Mouse (Mus musculus): ENCODE results near the gene Pced1a. TPM values are rescaled to one million over a fixed set of nuclear protein-coding genes. Genes with fewer than 3 reads are reported as not detected.

Gene Pced1a
- polyA plus RNA-seq, 1 experiment from 2014 or later = 13.2 TPM

DNA sequence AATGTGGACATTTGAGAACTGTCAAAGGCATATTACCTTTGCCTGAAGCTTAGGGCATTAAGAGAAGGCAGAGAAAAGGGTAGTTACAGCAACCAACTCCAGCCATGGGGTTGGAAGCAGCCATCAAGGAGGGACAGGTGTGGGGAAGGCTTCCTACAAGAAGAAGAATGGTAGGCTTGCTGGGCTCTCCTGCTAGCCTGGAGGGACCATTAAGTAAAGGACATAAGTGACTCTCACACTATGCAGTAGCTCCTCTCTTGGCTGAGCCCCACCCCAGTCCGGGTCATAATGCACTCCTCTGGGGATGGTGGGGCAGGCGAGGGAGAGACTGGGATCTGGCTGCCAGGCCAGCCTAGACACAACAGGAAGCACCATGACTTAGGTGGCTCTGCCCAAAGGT is 18.3 kb downstream of the Pced1a start, which contains the start of gene Tmem239:
Tmem239 (plus strand) TSS at position 301 of the 400 bp plus-strand sequence.
- Histone ChIP-seq H3K27me3 (peaks cover 9% of the 10 kb centered on the region), H3K36me3 (no peaks in the 10 kb centered on the region), H3K9ac (replicated peaks) (no peak within 1 kb of the TSS), H3K4me3 (no peak within 1 kb of the TSS), H3K9me3 (no peaks in the 10 kb centered on the region), H3K4me2 (replicated peaks) (no peak within 1 kb of the TSS), H3K4me1 (peaks cover 7% of the 10 kb centered on the region; the same call in 1 of the 2 replicates), H3K27ac (replicated peaks) (no peak within 1 kb of the TSS)
- ATAC-seq (ENCODE audit: low FRiP score, low read depth) = no peak
- 92% methylated on average over 2 of the region's 2 CpGs for WGBS

DNA sequence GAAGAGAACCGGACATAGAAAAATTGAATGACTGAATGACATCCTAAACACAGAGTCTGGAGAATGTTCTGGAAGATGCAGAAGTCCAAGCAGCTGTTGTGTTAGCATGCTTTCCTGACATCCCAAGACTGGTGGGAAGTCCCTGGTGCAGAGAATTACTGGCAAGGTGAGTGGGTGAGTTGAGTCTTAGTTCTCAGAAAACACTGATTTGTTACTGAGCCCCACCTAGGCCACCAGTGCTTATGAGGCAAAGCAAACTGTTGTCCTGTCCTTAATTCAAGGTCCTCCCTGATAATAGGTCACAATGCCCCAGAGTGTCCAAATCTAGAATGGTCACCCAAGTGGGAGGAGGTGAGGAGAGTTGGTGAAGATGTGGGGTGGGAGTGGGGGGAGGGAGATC is 19.6 kb downstream of the Pced1a start, which contains the start of the genes Gm28372 and 1700020A23Rik:
Gm28372 (plus strand) TSS at position 301 of the 400 bp plus-strand sequence.
1700020A23Rik (plus strand) TSS at position 321 of the 400 bp plus-strand sequence.
- Histone ChIP-seq H3K4me3 (no peak within 1 kb of the TSS), H3K4me1 (peaks cover 13% of the 10 kb centered on the region; the same call in 1 of the 2 replicates), H3K27ac (replicated peaks) (no peak within 1 kb of the TSS), H3K9ac (replicated peaks) (no peak within 1 kb of the TSS), H3K36me3 (no peaks in the 10 kb centered on the region), H3K27me3 (peaks cover 9% of the 10 kb centered on the region), H3K4me2 (replicated peaks) (no peak within 1 kb of the TSS), H3K9me3 (no peaks in the 10 kb centered on the region)
- 93% methylated on average over 1 of the region's 1 CpGs for WGBS
- ATAC-seq (ENCODE audit: low FRiP score, low read depth) = no peak

GRCm38 (mm10) chr2:130401891-130402290 is 22.6 kb downstream of the Pced1a start:
- H3K4me1 ChIP-seq = peaks cover 19% of the 10 kb centered on the region
- ATAC-seq (ENCODE audit: low FRiP score, low read depth) = no peak
- H3K27me3 ChIP-seq = peaks cover 30% of the 10 kb centered on the region
- no peak overlapping the region for H3K4me3 ChIP-seq
- H3K9ac ChIP-seq (replicated peaks) = no peak overlapping the region
- no peak overlapping the region for H3K27ac ChIP-seq (replicated peaks)
- WGBS = 86% methylated on average over 4 of the region's 4 CpGs
- H3K4me2 ChIP-seq (replicated peaks) = no peak overlapping the region
- no peaks in the 10 kb centered on the region for H3K36me3 ChIP-seq
- H3K9me3 ChIP-seq = no peaks in the 10 kb centered on the region

- H3K4me1 ChIP-seq = peaks cover 23% of the 10 kb centered on the region
- H3K36me3 ChIP-seq = no peaks in the 10 kb centered on the region
- no peak for ATAC-seq (ENCODE audit: low FRiP score, low read depth)
- no peak overlapping the region for H3K27ac ChIP-seq (replicated peaks)
- 91% methylated on average over 1 of the region's 1 CpGs for WGBS
- peaks cover 31% of the 10 kb centered on the region for H3K27me3 ChIP-seq
- H3K4me3 ChIP-seq = no peak overlapping the region
- H3K9me3 ChIP-seq = no peaks in the 10 kb centered on the region
- H3K9ac ChIP-seq (replicated peaks) = no peak overlapping the region
- no peak overlapping the region for H3K4me2 ChIP-seq (replicated peaks)
Observed at GRCm38 (mm10) chr2:130400046-130400445, 24.5 kb downstream of the Pced1a start.

- H3K36me3 ChIP-seq = peaks cover 8% of the 10 kb centered on the region; the same call in 1 of the 2 replicates
- H3K4me2 ChIP-seq (replicated peaks) = peak overlapping the region; percentile 99
- H3K4me1 ChIP-seq = peaks cover 23% of the 10 kb centered on the region
- H3K9ac ChIP-seq (replicated peaks) = no peak overlapping the region
- no peaks in the 10 kb centered on the region for H3K9me3 ChIP-seq
- H3K4me3 ChIP-seq = peak overlapping the region; percentile 59
- ATAC-seq (ENCODE audit: low FRiP score, low read depth) = no peak
- WGBS = 10% methylated on average over 14 of the region's 14 CpGs
- H3K27me3 ChIP-seq = peaks cover 31% of the 10 kb centered on the region
- no peak overlapping the region for H3K27ac ChIP-seq (replicated peaks)
Observed at GRCm38 (mm10) chr2:130398091-130398490, 26.4 kb downstream of the Pced1a start.

DNA sequence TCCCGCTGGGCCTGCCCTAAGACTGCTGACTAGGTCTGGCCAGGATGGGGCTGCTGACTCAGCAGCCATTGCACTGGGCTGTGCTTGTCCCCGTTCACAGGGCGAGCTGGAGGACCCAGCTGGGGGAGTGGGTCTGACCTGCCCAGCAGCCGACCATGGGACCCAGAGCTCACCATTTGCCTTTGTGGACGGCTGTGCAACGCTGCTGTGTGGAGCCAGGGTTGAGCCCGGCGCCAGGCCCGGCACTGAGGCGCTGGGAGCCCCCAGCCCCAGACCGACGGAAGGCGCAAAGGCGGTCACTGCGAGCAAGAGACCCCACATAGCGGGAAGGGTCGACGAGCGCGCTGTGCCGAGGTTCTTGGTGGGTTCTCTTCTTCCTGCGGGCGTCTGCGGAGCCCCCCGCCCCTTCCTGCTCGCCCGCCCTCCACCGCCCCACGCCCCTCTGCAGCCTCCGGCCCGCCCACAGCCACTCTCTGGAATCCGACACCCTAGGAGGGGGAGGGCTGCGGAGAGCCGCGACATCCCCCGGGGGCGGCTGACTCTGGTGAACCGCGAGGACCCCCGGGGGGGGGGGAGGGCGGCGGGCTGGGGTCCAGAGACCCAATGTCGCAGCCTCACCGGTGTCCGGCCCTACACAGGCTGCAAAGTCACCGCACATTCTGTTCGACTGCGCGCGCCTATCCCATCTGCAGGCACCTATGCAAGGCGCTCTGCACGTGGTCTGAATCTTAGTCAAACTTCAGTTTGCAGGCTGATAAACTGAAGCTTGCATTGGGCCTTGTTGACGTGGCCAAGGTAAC is 27.1 kb downstream of the Pced1a start, which contains the start of gene Cpxm1:
Cpxm1 (minus strand) TSS at position 389 of the 800 bp plus-strand sequence.
- Histone ChIP-seq H3K4me3 (peak within 1 kb of the TSS; percentile 59), H3K4me1 (peaks cover 23% of the 10 kb centered on the region), H3K4me2 (replicated peaks) (peak within 1 kb of the TSS; percentile 99), H3K9ac (replicated peaks) (peak within 1 kb of the TSS; percentile 73), H3K36me3 (peaks cover 8% of the 10 kb centered on the region; the same call in 1 of the 2 replicates), H3K27me3 (peaks cover 28% of the 10 kb centered on the region), H3K9me3 (no peaks in the 10 kb centered on the region), H3K27ac (replicated peaks) (no peak within 1 kb of the TSS)
- ATAC-seq (ENCODE audit: low FRiP score, low read depth) = peak; percentile 86
- under 1% methylated on average over 42 of the region's 53 CpGs for WGBS

DNA sequence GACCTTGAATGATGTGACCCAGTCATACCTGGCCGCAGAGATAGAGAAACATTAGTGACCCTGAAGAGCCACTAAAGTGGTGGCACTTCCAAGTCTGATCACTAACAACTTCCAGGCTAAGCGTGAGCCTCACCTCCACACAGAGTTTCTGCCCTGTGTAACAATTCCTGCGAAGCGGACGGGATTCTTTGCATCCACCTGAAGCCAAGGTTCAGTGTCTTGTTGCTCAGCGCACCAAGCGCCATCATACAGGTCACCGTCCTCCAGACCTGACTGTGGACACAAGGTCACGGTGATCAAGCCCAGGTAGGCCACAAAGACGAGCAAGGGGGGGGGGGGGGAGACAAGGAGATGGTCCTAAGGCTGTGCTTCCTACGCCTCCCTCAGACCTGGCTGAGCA is 28.8 kb downstream of the Pced1a start:
- no peak overlapping the region for H3K4me2 ChIP-seq (replicated peaks)
- 93% methylated on average over 11 of the region's 11 CpGs for WGBS

GRCm38 (mm10) chr2:130392836-130393235 is 31.7 kb downstream of the Pced1a start:
- H3K4me2 ChIP-seq (replicated peaks) = no peak overlapping the region
- no peaks in the 10 kb centered on the region for H3K9me3 ChIP-seq
- H3K27me3 ChIP-seq = peaks cover 12% of the 10 kb centered on the region
- H3K27ac ChIP-seq (replicated peaks) = no peak overlapping the region
- H3K4me3 ChIP-seq = no peak overlapping the region
- WGBS = 89% methylated on average over 3 of the region's 3 CpGs
- H3K9ac ChIP-seq (replicated peaks) = no peak overlapping the region
- peaks cover 8% of the 10 kb centered on the region; the same call in 1 of the 2 replicates for H3K36me3 ChIP-seq
- H3K4me1 ChIP-seq = peaks cover 13% of the 10 kb centered on the region
- ATAC-seq (ENCODE audit: low FRiP score, low read depth) = no peak

More for the DNA sequence above, 28.8 kb downstream of the Pced1a start:
- Histone ChIP-seq H3K4me1 (peaks cover 17% of the 10 kb centered on the region), H3K27me3 (peaks cover 28% of the 10 kb centered on the region), H3K4me3 (no peak overlapping the region), H3K9me3 (no peaks in the 10 kb centered on the region), H3K9ac (replicated peaks) (no peak overlapping the region), H3K36me3 (peaks cover 8% of the 10 kb centered on the region; the same call in 1 of the 2 replicates), H3K27ac (replicated peaks) (no peak overlapping the region)
- no peak for ATAC-seq (ENCODE audit: low FRiP score, low read depth)

GRCm38 (mm10) chr2:130390993-130391625 is 33.4 kb downstream of the Pced1a start:
- Histone ChIP-seq H3K27me3 (peaks cover 2% of the 10 kb centered on the region; the same call in 1 of the 2 replicates), H3K4me2 (replicated peaks) (no peak overlapping the region), H3K4me1 (no peaks in the 10 kb centered on the region), H3K36me3 (peaks cover 8% of the 10 kb centered on the region; the same call in 1 of the 2 replicates), H3K9me3 (no peaks in the 10 kb centered on the region), H3K4me3 (no peak overlapping the region), H3K9ac (replicated peaks) (no peak overlapping the region), H3K27ac (replicated peaks) (no peak overlapping the region)
- no peak for ATAC-seq (ENCODE audit: low FRiP score, low read depth)
- 84% methylated on average over 11 of the region's 11 CpGs for WGBS

DNA sequence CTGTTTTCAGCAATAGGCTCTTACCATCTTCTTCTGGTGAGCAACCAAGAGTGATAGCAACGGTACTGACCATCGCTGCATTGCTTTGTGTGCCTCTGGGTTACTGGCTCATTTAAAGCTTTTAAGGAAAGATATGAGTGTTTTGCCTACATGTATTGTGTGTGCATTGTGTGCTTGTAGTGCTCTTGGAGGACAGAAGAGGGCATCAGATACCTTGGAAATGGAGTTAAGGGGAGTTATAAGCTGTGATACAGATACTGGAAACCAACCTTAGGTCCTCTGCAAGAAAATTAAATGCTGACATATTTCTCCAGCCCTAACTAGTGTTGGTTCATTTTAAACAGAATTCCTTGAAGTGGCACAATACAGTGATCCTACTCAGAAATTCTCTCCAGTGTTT is 35.7 kb downstream of the Pced1a start:
- Histone ChIP-seq H3K27ac (replicated peaks) (no peak overlapping the region), H3K4me1 (no peaks in the 10 kb centered on the region), H3K4me2 (replicated peaks) (no peak overlapping the region), H3K36me3 (peaks cover 7% of the 10 kb centered on the region; the same call in 1 of the 2 replicates), H3K27me3 (no peaks in the 10 kb centered on the region), H3K4me3 (no peak overlapping the region), H3K9ac (replicated peaks) (no peak overlapping the region), H3K9me3 (no peaks in the 10 kb centered on the region)
- no peak for ATAC-seq (ENCODE audit: low FRiP score, low read depth)
- 84% methylated on average over 2 of the region's 2 CpGs for WGBS

GRCm38 (mm10) chr2:130386212-130386611 is 38.3 kb downstream of the Pced1a start:
- 89% methylated on average over 1 of the region's 1 CpGs for WGBS
- no peak for ATAC-seq (ENCODE audit: low FRiP score, low read depth)
- H3K4me2 ChIP-seq (replicated peaks) = no peak overlapping the region
- H3K9me3 ChIP-seq = no peaks in the 10 kb centered on the region
- H3K36me3 ChIP-seq = no peaks in the 10 kb centered on the region
- H3K27ac ChIP-seq (replicated peaks) = no peak overlapping the region
- no peaks in the 10 kb centered on the region for H3K4me1 ChIP-seq
- no peak overlapping the region for H3K9ac ChIP-seq (replicated peaks)
- H3K4me3 ChIP-seq = no peak overlapping the region
- no peaks in the 10 kb centered on the region for H3K27me3 ChIP-seq

- no peak overlapping the region for H3K27ac ChIP-seq (replicated peaks)
- H3K27me3 ChIP-seq = no peaks in the 10 kb centered on the region
- H3K4me3 ChIP-seq = no peak overlapping the region
- no peak overlapping the region for H3K4me2 ChIP-seq (replicated peaks)
- 81% methylated on average over 6 of the region's 6 CpGs for WGBS
- no peaks in the 10 kb centered on the region for H3K9me3 ChIP-seq
- no peaks in the 10 kb centered on the region for H3K4me1 ChIP-seq
- no peaks in the 10 kb centered on the region for H3K36me3 ChIP-seq
- H3K9ac ChIP-seq (replicated peaks) = no peak overlapping the region
- ATAC-seq (ENCODE audit: low FRiP score, low read depth) = no peak
Observed at GRCm38 (mm10) chr2:130383895-130384294, 40.6 kb downstream of the Pced1a start.
